Mouse (Mus musculus) adrenal gland, postnatal 10 days (tissue): Measurements from ENCODE around the gene Nlrp4c. TPM values are rescaled to one million over a fixed set of nuclear protein-coding genes. Genes with fewer than 3 reads are reported as not detected.

Source experiments
- total RNA-seq, 2 experiments: library from RNA; stranded (reverse); gene quantifications; 2 replicates each; pipeline ENCODE4 v1.2.3; 2021

Nlrp4c gene
- total RNA-seq, 2 experiments from 2014 or later: not detected

Other genes starting within 250 kb of the Nlrp4c start
- gene Vmn1r63, start 239.7 kb upstream of the Nlrp4c start, total RNA-seq: not detected
- not detected for gene Vmn1r64, start 160.6 kb upstream of the Nlrp4c start, total RNA-seq
- gene Vmn1r65, start 34.2 kb upstream of the Nlrp4c start, total RNA-seq: not detected
- 10 to 100 TPM; 46.2 to 61.5 TPM for gene Zfp787, start 110.8 kb downstream of the Nlrp4c start, total RNA-seq
- gene Zfp444, start 127.1 kb downstream of the Nlrp4c start, total RNA-seq: 10 to 100 TPM; 26.4 to 27.9 TPM
- gene Galp, start 151.9 kb downstream of the Nlrp4c start, total RNA-seq: not detected
- gene Zscan5b, start 177.1 kb downstream of the Nlrp4c start, total RNA-seq: not detected
- not detected for gene Epp13, start 207.5 kb downstream of the Nlrp4c start, total RNA-seq
- 1 to 10 TPM; 6.4 to 7.8 TPM for gene Zfp667, start 241.4 kb downstream of the Nlrp4c start, total RNA-seq